Mouse (Mus musculus) lung, adult 2 months (tissue): ENCODE measurements around the gene Xcr1. TPM values are rescaled to one million over a fixed set of nuclear protein-coding genes. Genes with fewer than 3 reads are reported as not detected.

Experiments
- DNase-seq: peaks from one replicate; pipeline ENCODE4 v3.0.0; 2022
- H3K4me1 ChIP-seq: fragments of 200-500 bp; 2 replicates; pipeline ENCODE4 v1.6.1; 2011; ENCODE audit warnings: low read length; ENCODE audit not compliant: control insufficient read depth, insufficient read depth
- H3K4me3 ChIP-seq: fragments of 200-500 bp; replicated peaks from 2 replicates; pipeline ENCODE3; 2011; ENCODE audit warnings: low read depth, mild to moderate bottlenecking, control low read depth, low read length; ENCODE audit errors: extremely low read depth
- CTCF ChIP-seq: fragments of 200-500 bp; IDR thresholded peaks from 2 replicates; pipeline ENCODE4 v1.5.1; 2011; ENCODE audit warnings: mild to moderate bottlenecking, low read length, control low read depth; ENCODE audit not compliant: insufficient read depth
- POLR2A ChIP-seq: fragments of 200-500 bp; IDR thresholded peaks from 2 replicates; pipeline ENCODE4 v1.6.1; 2011; ENCODE audit warnings: low read depth, mild to moderate bottlenecking, control low read depth, low read length, borderline replicate concordance; ENCODE audit errors: extremely low read depth
- WGBS: fragments of 180-500 bp; shearing (Covaris S2); methylation state at CpG from one replicate; pipeline ENCODE4 v1.1.7; 2018; 5-methylcytosine and 5-hydroxymethylcytosine counted together
- polyA plus RNA-seq: library from polyadenylated mRNA; depleted of rRNA; stranded (reverse); fragments of >200 nt; gene quantifications from 2 replicates; pipeline ENCODE4 v1.2.3, GENCODE M21; 2012

Gene Xcr1
- polyA plus RNA-seq, 1 experiment = 1.2 TPM

GRCm38 (mm10) chr9:123851062-123851712 is 10.6 kb downstream of the Xcr1 start:
- peak; percentile 59 for DNase-seq
- Histone ChIP-seq H3K4me1 (peaks cover 15% of the 10 kb centered on the region), H3K4me3 (peak overlapping the region; percentile 64)
- under 1% methylated on average over 27 of the region's 27 CpGs for WGBS
- TF ChIP-seq POLR2A (no peak), CTCF (no peak)

- TF ChIP-seq POLR2A (no peak), CTCF (no peak)
- DNase-seq = no peak
- 0% methylated on average over 2 of the region's 2 CpGs for WGBS
- Histone ChIP-seq H3K4me1 (peaks cover 15% of the 10 kb centered on the region), H3K4me3 (peak overlapping the region; percentile 64)
Observed at GRCm38 (mm10) chr9:123850705-123851061, 11.1 kb downstream of the Xcr1 start.

GRCm38 (mm10) chr9:123849976-123850695 is 11.7 kb downstream of the Xcr1 start:
- H3K4me1 ChIP-seq = peaks cover 18% of the 10 kb centered on the region
- 13% methylated on average over 2 of the region's 2 CpGs for WGBS
- TF ChIP-seq POLR2A = no peak
- TF ChIP-seq CTCF = no peak
- no peak for DNase-seq
- peak overlapping the region; percentile 28 for H3K4me3 ChIP-seq

DNA sequence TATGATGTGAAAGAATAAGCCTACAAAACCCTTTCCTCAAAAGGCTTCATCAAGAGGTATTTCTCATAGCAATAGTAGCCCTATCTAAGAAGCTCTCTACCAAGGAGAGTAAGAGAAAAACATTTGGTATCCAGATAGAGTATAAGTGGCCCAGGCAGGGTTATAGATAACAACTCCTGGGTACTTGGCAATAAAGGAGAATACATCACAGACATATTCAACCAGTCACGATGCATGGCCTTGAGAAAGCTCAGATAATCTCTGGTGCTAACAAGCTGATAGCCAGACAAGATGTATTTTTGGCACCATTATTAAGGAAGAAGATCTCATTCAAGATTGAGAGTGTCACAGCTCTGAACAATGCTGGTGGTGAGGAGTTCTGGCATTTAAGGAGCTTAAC is 15.3 kb downstream of the Xcr1 start:
- 76% methylated on average over 1 of the region's 1 CpGs for WGBS
- H3K4me3 ChIP-seq = no peak overlapping the region

DNA sequence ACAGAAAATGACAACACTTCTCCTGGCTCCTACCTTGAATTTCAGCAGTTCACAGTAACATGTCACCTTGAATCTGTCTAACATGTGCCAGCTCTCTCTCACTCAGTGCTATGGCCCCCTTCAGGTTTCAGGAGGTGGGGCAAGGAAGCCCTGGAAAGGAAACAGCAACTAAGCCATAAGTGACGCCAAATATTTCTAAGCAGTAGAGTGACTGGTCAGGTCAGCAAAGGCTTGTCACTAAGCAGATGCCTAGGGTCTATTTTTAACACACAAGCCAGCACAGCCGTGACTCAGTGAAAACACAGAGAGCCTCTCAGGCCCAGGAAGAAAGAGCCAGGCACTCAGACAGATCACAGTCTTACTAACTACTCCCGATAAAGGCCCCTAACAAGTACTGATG is 16.7 kb downstream of the Xcr1 start:
- TF ChIP-seq CTCF (no peak), POLR2A (no peak)
- 18% methylated on average over 3 of the region's 3 CpGs for WGBS
- Histone ChIP-seq H3K4me1 (peaks cover 17% of the 10 kb centered on the region), H3K4me3 (no peak overlapping the region)
- no peak for DNase-seq

More for the DNA sequence above, 15.3 kb downstream of the Xcr1 start:
- H3K4me1 ChIP-seq = peaks cover 24% of the 10 kb centered on the region
- TF ChIP-seq CTCF = no peak
- no peak for TF ChIP-seq POLR2A
- no peak for DNase-seq

- 70% methylated on average over 3 of the region's 3 CpGs for WGBS
- TF ChIP-seq CTCF = no peak
- TF ChIP-seq POLR2A = no peak
- H3K4me1 ChIP-seq = peaks cover 12% of the 10 kb centered on the region
- DNase-seq = no peak
- no peak overlapping the region for H3K4me3 ChIP-seq
Observed at GRCm38 (mm10) chr9:123844468-123844867, 17.4 kb downstream of the Xcr1 start.

- Histone ChIP-seq H3K4me3 (no peak overlapping the region), H3K4me1 (peaks cover 9% of the 10 kb centered on the region)
- 77% methylated on average over 6 of the region's 6 CpGs for WGBS
- no peak for DNase-seq
- no peak for TF ChIP-seq POLR2A
- no peak for TF ChIP-seq CTCF
Observed at GRCm38 (mm10) chr9:123840243-123840642, 21.6 kb downstream of the Xcr1 start.

- no peak for DNase-seq
- Histone ChIP-seq H3K4me1 (no peaks in the 10 kb centered on the region; the same call in 1 of the 2 replicates), H3K4me3 (no peak overlapping the region)
- TF ChIP-seq CTCF = no peak
- no peak for TF ChIP-seq POLR2A
- WGBS = 87% methylated on average over 3 of the region's 3 CpGs
Observed at GRCm38 (mm10) chr9:123835851-123836250, 26.0 kb downstream of the Xcr1 start.

- H3K4me3 ChIP-seq = no peak overlapping the region
- H3K4me1 ChIP-seq = peaks cover 8% of the 10 kb centered on the region
- 81% methylated on average over 4 of the region's 4 CpGs for WGBS
- no peak for DNase-seq
- TF ChIP-seq CTCF (no peak), POLR2A (no peak)
Observed at GRCm38 (mm10) chr9:123828916-123829315, 32.9 kb downstream of the Xcr1 start.

DNA sequence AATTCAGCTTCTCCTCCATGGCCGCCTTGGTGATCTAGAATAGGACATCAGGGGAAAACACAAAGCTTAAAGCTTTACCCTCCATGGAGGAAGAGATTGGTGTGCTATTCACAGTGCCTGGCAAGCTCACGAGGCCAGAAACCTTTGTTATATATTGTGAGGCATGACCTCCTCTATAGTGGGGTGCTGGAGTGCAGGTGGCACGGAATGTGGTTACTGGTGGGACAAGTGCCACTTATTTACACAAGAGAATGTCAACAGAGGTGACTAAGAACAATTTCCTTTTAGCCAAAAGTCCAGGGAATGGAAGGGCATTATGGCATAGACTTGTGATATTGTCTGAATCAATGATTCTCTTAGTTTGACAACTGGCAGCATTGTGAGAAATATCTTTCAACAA is 35.2 kb downstream of the Xcr1 start:
- H3K4me3 ChIP-seq = no peak overlapping the region
- 65% methylated on average over 3 of the region's 3 CpGs for WGBS
- DNase-seq = no peak
- peaks cover 8% of the 10 kb centered on the region for H3K4me1 ChIP-seq
- TF ChIP-seq POLR2A (no peak), CTCF (no peak)

DNA sequence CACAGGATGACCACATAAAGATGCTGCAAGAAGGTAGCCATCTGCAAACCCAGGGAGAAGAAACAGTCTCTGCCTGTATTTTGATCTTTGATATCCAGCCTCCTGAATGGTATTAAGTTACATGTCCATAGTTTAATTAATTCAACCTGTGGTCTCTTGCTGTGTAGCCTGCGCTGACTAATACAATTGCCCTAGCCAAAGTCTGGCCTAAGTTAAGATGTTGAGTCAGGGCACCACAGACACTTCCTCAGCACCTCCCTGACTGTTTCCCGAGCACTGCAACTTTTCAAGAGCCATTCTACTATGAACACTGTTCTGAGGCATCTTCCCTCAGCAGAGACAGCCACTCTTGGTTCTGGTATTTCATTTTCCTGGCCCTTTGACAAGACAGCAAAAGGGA is 43.2 kb downstream of the Xcr1 start:
- no peak overlapping the region for H3K4me3 ChIP-seq
- WGBS = 86% methylated on average over 2 of the region's 2 CpGs
- TF ChIP-seq POLR2A (no peak), CTCF (no peak)
- no peaks in the 10 kb centered on the region for H3K4me1 ChIP-seq
- no peak for DNase-seq
